Mouse (Mus musculus) spleen, postnatal 4 days (tissue): ENCODE measurements around the gene Tmtc1.

Experiments
- DNase-seq, 2 experiments: peaks; one replicate each; pipeline ENCODE4 v3.0.0; 2022; ENCODE audit warnings: low spot score in 2 of 2

Gene Tmtc1

GRCm38 (mm10) chr6:148241685-148242084 lies 202.5 kb downstream of the Tmtc1 start:
- no peak for DNase-seq

- DNase-seq, result no peak
Measured at GRCm38 (mm10) chr6:148239311-148239710, 204.9 kb downstream of the Tmtc1 start.

GRCm38 (mm10) chr6:148237453-148237852 lies 206.7 kb downstream of the Tmtc1 start:
- DNase-seq, result no peak

DNA sequence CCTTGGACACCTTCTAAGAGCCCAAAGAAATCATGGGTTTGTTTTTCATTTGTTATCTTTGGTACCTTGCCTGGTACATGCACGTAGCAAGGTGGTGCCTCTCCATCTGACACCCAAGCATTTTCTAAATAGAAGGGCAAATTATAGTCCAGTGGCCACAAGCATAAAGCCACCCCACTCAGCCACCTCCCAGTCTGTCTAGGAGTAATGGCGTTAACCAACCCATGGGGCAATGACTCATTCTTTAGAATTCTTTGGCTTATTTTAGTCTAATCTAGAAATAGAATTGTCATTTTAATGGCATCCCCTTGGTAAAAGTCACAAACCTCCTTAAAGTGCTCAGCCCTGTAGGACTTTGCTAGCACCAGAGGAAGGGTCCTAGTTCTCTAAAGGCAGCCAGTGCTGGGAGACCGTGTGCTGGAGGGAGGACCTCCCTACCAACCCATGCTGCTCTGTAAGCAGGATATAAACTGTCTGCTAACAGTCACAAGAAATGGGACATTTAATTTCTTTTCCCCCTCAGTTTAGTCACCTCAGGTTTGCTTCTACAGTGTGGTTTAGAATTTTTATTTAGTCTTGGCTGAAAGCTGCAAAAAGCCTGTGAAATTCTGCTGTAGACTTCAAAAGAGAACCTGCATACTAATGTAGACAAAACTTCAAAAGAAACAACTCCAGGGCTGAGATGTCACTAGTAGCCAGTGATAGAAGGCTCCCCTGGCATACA lies 209.9 kb downstream of the Tmtc1 start:
- DNase-seq, result no peak

DNA sequence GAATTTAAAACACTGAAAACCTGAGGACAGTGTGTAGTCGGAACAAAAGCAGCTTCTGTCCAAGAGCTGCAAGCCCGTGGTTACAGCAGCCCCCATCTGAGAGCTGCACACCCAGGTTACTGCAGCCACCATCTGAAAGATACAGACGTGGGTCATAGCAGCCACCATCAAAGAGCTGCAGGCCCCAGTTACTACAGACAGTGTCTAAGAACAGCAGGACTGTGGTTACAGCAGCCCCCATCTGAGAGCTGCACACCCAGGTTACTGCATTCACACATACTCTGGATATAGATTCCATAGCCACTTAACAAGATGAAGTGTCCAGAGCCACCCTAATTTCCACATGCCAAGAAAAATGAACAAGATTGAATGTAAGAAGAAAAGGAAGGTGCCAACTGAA lies 216.6 kb downstream of the Tmtc1 start:
- no peak for DNase-seq

DNA sequence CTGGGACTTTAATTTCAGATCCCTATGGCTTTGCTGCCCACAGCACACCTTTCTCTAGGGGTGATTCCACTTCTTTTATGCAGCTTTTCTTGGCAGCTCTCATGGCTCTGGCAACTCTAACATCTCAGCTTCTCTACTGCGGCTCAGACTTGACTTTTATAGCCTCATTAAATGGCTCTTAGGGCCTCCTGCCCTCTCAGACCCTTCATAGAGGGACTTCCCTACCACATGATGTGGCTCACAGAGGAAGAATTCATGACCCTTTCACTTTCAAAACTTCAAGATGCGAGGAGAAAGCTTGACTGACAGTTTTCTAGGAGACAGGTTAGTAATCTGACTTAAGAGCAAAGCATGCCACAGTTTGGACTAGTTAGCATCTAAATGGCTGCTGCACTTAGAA lies 221.5 kb downstream of the Tmtc1 start:
- DNase-seq, result no peak

GRCm38 (mm10) chr6:148218235-148219076 lies 225.7 kb downstream of the Tmtc1 start:
- DNase-seq, result no peak

- no peak for DNase-seq
Measured at GRCm38 (mm10) chr6:148216752-148217151, 227.4 kb downstream of the Tmtc1 start.

DNA sequence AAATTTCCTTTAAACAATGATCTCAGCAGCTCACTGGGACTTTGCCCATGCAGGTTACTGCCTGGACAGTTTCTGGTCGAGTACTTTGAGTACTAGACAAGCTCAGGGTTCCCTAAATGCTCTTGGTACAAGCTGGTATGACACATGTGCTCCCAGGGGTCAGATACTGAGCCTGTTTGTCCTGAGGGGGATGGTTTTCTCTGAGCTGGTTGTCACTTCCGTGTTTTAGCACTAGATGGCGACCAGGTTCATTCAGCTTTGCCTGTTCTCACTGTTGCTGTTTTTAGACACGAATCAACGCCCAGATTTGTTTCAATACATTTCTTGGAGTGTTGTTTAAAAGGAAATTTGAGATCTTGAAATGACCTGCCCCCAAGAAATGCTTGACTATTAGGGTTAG lies 229.4 kb downstream of the Tmtc1 start:
- DNase-seq, result peak; percentile 49 to 66

DNA sequence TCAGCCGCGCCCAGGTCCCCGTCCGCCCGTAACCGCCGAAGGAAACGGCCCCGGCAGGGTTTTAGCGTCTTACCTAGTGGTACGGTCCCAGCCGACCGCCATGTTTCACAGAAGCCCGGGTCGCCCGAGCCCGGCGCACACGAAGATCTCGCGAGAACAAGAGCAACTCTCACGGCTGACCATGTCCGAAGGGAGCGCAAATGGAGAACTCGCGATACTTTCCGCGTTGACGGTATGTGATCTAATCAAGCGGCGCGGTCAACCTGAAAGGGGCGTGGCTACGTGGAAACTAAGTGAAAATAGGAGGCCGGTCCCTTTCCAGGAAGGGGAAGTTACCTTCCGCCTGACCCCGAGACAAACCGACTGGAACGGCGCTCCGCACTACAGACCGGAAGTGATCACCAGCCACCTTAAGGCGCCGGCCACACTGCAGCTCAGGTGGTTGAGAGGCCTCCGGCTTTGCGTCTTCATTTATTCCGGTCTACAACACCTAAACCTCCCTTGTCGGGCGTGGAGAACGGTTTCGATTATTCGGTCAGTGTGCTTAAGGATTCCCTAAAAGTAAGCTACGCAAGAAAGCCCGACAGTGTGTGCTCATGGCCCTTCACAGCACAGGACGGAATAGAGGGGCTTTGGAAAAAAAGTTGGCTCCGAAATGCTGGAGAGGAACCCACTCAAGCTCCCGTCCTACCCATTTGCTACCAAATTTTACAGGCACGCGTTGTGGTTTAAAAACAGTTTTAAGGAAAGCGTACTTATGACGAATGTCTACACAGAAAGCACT lies 232.1 kb downstream of the Tmtc1 start, which contains the start of gene Ergic2:
Ergic2 (minus strand) TSS at position 478 of the 784 bp plus-strand sequence.
- peak; percentile 96 for DNase-seq

DNA sequence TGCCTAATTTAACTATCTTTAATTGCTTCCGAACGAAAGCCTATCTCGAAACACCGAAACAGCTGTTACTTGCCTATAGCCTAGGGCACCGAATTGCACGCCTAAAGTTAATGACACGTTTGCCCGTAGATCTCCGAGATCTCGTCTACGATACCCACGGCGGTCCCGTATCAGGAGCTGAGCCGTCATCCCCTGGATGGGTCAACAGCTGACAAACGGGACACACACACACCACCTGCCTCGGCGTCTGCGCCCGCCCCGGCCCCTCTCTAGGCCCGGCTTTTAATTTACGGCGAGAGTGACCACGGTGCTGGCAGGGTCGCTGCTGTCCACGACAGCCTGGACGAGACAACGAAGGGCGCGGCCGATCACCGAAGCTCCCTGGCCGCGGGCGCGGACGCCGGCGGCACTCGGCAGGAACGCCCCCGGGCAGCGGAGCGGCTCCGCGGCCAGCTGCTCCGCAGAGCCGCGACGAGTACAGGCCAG lies 232.8 kb downstream of the Tmtc1 start:
- no peak for DNase-seq

DNA sequence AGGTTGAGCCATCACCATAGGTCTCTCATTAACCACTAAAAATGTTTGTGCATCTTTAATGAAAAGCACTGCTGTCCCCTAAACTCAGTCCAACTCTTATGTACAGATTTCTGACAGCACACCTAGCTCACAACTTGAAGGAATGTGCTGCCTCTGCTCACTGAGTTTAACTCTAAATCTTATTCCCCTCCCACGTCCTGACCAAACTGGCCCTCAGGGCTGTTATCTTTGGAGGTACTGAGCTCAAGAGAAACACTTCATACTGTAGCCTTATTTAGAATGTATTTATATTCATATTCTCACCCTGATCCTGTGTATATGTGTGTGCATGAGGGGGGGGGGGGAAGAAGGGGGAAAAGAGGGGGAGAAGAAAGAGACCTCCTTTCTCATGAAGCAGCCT lies 236.7 kb downstream of the Tmtc1 start:
- DNase-seq, result no peak

GRCm38 (mm10) chr6:148205134-148205533 lies 239.1 kb downstream of the Tmtc1 start:
- DNase-seq, result no peak

DNA sequence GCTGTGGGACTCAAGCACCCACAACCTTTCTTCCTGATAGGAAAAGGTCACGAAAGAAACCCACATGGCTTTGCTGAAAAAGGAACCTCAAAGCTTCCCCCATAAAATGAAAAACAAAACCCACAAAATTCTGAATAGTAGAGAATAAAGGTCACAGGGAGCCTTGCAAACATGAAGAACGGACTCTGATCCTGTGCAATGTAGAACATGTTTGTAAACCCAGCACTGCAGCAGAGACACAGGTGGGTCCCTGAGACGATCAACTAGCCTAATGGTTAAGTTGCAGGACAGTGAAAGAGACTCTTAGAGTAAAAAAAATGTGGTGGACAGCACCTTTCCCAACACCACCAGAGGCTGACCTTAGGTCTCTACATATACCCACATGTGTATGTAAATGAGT lies 244.5 kb downstream of the Tmtc1 start:
- no peak for DNase-seq

DNA sequence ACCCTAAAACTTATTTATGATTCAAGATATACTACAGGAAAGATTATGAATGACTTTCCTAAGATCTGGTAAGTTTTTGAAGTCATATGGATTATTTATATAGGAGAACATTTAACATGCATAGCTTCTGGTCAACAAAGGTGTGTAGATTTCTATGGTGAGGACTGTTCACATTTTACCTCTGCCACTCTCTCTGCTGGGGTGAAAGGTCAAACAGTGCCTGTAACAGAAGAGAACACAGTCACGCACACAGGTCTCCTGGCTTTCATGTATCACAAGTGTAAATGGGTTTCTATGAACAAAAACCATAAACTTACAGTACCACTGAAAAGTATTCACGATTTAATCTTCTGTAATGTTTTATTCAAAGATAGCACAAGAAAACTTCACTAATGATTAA lies 245.0 kb downstream of the Tmtc1 start:
- DNase-seq, result no peak

DNA sequence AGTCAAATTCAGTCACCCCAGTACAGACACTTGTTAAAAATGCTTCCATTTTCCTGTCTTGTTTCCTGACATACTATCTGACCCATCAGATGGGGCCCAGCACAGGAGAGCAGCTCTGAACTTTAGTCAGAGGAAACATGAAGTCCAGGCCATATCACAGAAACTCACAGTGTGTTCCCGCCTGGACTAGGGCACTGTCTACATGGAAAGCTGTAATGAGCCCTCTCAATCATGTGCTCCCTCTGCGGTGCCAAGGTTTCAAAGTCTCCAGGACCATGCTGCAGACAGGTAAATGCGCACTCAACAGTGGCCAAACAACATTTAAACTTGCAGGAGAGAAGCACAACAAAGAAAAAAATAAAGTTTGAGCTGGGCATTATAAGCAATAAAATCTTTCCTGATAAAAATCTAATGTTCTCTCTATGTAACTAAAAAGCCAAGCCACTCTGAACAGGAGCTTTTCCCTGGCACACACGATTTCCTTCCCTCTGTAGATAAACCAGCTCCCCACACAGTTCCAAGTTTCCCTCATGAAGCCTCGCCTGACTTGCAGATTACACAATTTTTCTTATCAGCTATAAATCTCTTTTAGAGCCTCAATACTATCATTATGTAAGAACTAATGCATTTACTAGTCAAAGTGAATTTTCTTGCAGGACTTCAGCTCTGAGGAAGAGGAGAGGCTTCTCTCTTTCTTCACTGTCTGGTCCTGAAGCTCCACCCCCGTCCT lies 250.1 kb downstream of the Tmtc1 start:
- DNase-seq, result no peak

- DNase-seq, result no peak
Measured at GRCm38 (mm10) chr6:148185694-148186093, 258.5 kb downstream of the Tmtc1 start.
